Mouse (Mus musculus): Measurements from ENCODE around the gene Phc2.

The Phc2 gene

GRCm38 (mm10) chr4:128742379-128742970 lies 88.0 kb downstream of the Phc2 start:
- DNase-seq (ENCODE audit: low read depth), result no peak

- no peak for DNase-seq (ENCODE audit: low read depth)
Observed at GRCm38 (mm10) chr4:128743031-128743626, 88.6 kb downstream of the Phc2 start.

GRCm38 (mm10) chr4:128745160-128745559 lies 90.7 kb downstream of the Phc2 start:
- DNase-seq (ENCODE audit: low read depth), result no peak

- no peak for DNase-seq (ENCODE audit: low read depth)
Observed at GRCm38 (mm10) chr4:128747614-128748270, 93.2 kb downstream of the Phc2 start.

GRCm38 (mm10) chr4:128748309-128748708 lies 93.8 kb downstream of the Phc2 start:
- no peak for DNase-seq (ENCODE audit: low read depth)

- no peak for DNase-seq (ENCODE audit: low read depth)
Observed at GRCm38 (mm10) chr4:128751006-128751405, 96.5 kb downstream of the Phc2 start.

- no peak for DNase-seq (ENCODE audit: low read depth)
Observed at GRCm38 (mm10) chr4:128752031-128752757, 97.7 kb downstream of the Phc2 start.

- no peak for DNase-seq (ENCODE audit: low read depth)
Observed at GRCm38 (mm10) chr4:128753571-128753970, 99.1 kb downstream of the Phc2 start.

- DNase-seq (ENCODE audit: low read depth), result no peak
Observed at GRCm38 (mm10) chr4:128755064-128755463, 100.6 kb downstream of the Phc2 start, which contains the start of gene A3galt2. Gene A3galt2, plus strand, starts transcription at chr4:128755364.

- DNase-seq (ENCODE audit: low read depth), result no peak
Observed at GRCm38 (mm10) chr4:128755900-128756299, 101.4 kb downstream of the Phc2 start.

GRCm38 (mm10) chr4:128759214-128759613 lies 104.7 kb downstream of the Phc2 start:
- DNase-seq (ENCODE audit: low read depth), result no peak

- no peak for DNase-seq (ENCODE audit: low read depth)
Observed at GRCm38 (mm10) chr4:128760029-128760428, 105.5 kb downstream of the Phc2 start.

- no peak for DNase-seq (ENCODE audit: low read depth)
Observed at GRCm38 (mm10) chr4:128766929-128767328, 112.4 kb downstream of the Phc2 start.

- DNase-seq (ENCODE audit: low read depth), result no peak
Observed at GRCm38 (mm10) chr4:128768120-128768519, 113.6 kb downstream of the Phc2 start.

GRCm38 (mm10) chr4:128769569-128770355 lies 115.3 kb downstream of the Phc2 start:
- no peak for DNase-seq (ENCODE audit: low read depth)

- DNase-seq (ENCODE audit: low read depth), result no peak
Observed at GRCm38 (mm10) chr4:128770698-128771097, 116.2 kb downstream of the Phc2 start.

- no peak for DNase-seq (ENCODE audit: low read depth)
Observed at GRCm38 (mm10) chr4:128773820-128774219, 119.3 kb downstream of the Phc2 start.

GRCm38 (mm10) chr4:128774467-128774866 lies 120.0 kb downstream of the Phc2 start:
- peak; percentile 28 for DNase-seq (ENCODE audit: low read depth)

GRCm38 (mm10) chr4:128776568-128777289 lies 122.2 kb downstream of the Phc2 start:
- DNase-seq (ENCODE audit: low read depth), result peak; percentile 48

- no peak for DNase-seq (ENCODE audit: low read depth)
Observed at GRCm38 (mm10) chr4:128777593-128777992, 123.1 kb downstream of the Phc2 start.

GRCm38 (mm10) chr4:128782037-128782436 lies 127.5 kb downstream of the Phc2 start:
- DNase-seq (ENCODE audit: low read depth), result no peak
